Mouse (Mus musculus) macrophage (primary cell): Measurements from ENCODE around the gene Hand1. TPM values are rescaled to one million over a fixed set of nuclear protein-coding genes. Genes with fewer than 3 reads are reported as not detected.

Source experiments
- H3K27ac ChIP-seq: fragments of 350-480 bp; formaldehyde crosslinking; 2 replicates; pipeline ENCODE4 v1.9.0; 2021
- H3K36me3 ChIP-seq: fragments of 350-480 bp; formaldehyde crosslinking; 2 replicates; pipeline ENCODE4 v1.9.0; 2021; ENCODE audit errors: inconsistent target
- H3K4me3 ChIP-seq: fragments of 350-480 bp; formaldehyde crosslinking; 2 replicates; pipeline ENCODE4 v1.9.0; 2021; ENCODE audit errors: inconsistent target
- H3K79me2 ChIP-seq: fragments of 350-480 bp; formaldehyde crosslinking; 2 replicates; pipeline ENCODE4 v1.9.0; 2021; ENCODE audit errors: inconsistent target
- whole genome bisulfite sequencing: methylation state at CpG from one replicate; pipeline ENCODE4 v1.1.7; 2026; ENCODE audit warnings: inconsistent platforms; ENCODE audit not compliant: missing documents; 5-methylcytosine and 5-hydroxymethylcytosine counted together
- polyA plus RNA-seq: library from polyadenylated mRNA; stranded (reverse); fragments of 250-400 nt; gene quantifications from 3 replicates; pipeline ENCODE4 v1.2.4, GENCODE M21; 2018; ENCODE audit warnings: inconsistent platforms

Hand1 gene
- polyA plus RNA-seq, 1 experiment from 2014 or later, result not detected

DNA sequence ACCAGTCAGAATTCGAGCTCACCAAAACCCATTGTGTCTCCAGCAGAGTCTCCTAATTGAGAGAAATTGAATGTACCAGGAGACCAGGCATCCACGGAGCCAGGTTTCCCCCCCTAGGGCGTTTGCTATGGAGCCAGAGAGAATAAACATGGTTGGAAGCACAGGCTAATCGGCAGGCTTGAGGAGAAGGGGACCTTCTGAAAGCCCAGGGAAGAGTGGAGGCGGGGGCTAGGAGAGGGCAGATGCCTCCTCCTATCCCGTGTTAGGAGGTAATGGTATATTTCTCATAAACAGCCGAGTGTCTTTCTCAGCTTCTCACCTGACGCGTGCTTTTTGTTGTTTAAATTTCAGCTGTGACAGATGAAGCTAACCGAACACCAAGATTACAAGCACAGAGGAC lies 8.4 kb upstream of the Hand1 start:
- no peaks in the 10 kb centered on the region for H3K36me3 ChIP-seq
- 39% methylated on average over 10 of the region's 10 CpGs for WGBS
- H3K27ac ChIP-seq, result no peak overlapping the region
- H3K79me2 ChIP-seq, result no peaks in the 10 kb centered on the region
- H3K4me3 ChIP-seq, result no peak overlapping the region

DNA sequence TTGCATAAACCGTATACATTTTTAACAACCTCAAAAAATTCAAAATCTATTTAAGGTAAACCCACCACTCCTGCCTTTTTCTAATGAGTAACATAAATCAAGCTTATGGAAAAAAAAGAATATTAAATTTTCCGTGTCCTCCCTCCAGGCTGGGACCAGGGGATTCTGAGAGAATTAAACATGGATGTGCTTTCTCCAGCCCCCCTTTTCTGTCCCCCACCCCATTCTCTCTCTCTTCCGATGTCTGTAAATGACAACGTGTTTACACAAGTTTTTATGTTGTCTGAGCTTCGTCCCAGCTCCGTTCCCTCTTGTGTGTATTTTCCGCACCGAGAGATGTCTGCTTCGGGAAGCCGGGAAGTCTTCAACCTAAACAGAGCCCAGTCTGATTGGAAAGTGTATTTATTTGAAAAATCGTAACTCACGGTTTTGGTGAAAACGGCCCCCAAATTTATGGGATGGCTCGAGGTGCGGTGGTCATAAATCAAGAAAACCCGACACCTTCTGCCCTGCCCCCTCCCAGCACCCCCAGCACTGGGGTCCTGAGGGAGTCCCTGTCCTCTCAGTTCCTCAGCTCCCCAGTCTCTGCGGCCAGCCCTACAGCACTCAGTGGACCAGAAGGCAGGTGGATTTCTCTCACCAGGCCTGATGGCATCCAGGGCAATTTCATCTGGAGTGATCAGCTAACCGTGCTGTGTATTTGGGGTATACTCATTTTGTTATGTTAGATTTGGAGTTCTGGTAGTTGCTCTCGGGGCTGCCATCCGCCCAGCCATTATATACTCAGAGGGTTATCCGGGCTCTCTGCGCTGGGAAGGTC lies 5.5 kb upstream of the Hand1 start:
- Histone ChIP-seq H3K36me3 (no peaks in the 10 kb centered on the region), H3K79me2 (no peaks in the 10 kb centered on the region), H3K27ac (no peak overlapping the region), H3K4me3 (no peak overlapping the region)
- 27% methylated on average over 22 of the region's 22 CpGs for WGBS

DNA sequence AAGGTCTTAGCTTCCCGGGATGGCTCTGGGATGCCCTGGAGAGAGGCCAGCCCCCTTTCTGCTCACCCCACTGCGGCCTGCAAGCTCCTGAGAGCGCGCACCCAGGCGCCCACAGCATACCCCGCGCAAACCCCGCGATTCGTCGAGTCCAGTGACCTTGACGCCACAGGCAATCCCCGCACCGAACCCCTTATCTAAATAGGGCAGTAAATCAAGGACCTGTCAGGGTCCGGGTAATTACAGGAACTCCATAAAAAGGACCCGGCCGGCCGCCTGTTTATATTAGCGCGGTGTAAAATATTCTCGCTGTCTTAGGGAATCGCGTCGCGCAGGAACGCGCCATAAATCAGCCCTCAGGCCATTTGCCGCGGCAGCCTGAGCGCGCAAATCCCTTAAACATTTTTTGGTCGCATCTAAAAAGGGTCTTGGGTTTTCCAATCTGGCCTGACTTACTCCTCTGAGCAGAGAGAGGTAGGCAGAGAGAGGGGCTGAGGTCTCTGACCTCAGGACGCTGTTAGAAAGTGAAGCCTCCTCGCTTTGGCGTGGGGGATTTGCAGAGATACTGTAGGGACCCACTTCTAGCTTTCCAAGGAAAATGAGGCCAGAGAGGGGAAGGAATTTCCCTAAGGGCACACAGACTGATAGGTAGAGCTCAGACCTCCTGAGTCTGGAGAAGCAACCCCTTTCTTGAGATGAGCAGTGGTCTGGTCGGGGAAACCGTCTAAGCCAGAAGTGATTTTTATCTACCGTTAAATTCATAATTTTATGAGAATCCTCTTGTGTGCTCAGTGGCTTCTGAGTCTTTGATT lies 4.5 kb upstream of the Hand1 start:
- 5% methylated on average over 38 of the region's 38 CpGs for WGBS
- Histone ChIP-seq H3K27ac (no peak overlapping the region), H3K4me3 (no peak overlapping the region), H3K79me2 (no peaks in the 10 kb centered on the region), H3K36me3 (no peaks in the 10 kb centered on the region)

DNA sequence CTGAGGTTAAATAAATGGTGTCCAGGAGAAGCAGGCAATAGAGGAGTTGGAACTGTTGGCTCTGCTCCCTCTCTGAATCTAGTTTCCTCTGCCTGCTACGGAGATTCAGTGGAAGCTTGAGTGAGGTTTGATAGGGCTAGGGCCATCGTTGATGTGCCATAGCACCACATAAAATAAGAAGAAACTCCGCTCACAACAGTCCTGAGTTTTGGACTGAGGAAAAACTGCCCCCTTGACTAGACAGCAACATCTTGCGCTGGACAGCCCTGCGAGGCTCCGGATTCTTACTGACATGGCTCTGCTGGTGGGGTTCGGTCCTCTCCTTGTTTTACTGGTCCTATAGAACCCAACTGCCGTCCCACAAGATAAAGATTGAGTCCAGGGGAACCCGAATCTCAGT lies 3.8 kb upstream of the Hand1 start:
- Histone ChIP-seq H3K27ac (no peak overlapping the region), H3K36me3 (no peaks in the 10 kb centered on the region), H3K4me3 (no peak overlapping the region), H3K79me2 (no peaks in the 10 kb centered on the region)
- 31% methylated on average over 9 of the region's 9 CpGs for whole genome bisulfite sequencing

DNA sequence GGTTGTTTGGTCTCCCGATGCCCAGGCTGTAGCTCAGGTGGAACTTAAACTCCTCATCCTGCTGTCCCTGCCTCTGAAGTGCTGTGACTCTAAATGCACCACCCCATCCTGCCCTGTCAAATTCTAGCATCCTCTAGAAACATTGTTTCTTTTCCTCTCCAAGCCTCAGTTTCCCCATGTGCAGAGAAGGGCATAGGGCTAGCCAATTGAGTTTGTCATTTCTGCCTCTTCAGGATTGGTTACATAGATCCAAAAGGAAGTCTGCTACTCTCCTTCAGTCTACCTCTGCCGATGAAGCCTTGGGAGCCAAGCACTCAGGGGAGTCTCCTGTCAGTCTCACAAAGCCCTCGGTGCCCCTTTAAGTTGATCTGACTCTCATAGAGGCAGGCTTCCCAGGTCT lies 3.3 kb upstream of the Hand1 start:
- 32% methylated on average over 3 of the region's 3 CpGs for WGBS
- H3K4me3 ChIP-seq, result no peak overlapping the region
- no peaks in the 10 kb centered on the region for H3K79me2 ChIP-seq
- H3K36me3 ChIP-seq, result no peaks in the 10 kb centered on the region
- H3K27ac ChIP-seq, result no peak overlapping the region

DNA sequence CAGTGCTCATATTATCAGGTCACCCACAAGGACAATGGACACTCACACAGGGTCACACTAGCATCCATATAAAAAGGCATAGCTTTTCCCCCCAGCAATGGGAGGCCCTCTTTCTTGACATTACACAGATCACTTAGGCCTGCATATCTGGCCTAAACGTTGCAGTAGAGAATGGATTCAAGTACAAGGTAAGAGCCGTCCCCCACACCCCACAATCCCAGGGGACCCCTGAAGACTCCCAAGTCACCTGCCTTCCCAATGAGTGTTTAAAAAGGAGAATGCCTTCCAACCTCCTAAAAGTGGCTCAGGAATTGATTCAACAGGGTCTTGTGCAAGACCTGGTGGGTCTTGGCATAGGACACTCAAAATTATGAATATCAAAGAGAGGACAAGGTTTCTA lies 2.7 kb upstream of the Hand1 start:
- WGBS, result 66% methylated on average over 2 of the region's 2 CpGs
- H3K36me3 ChIP-seq, result no peaks in the 10 kb centered on the region

DNA sequence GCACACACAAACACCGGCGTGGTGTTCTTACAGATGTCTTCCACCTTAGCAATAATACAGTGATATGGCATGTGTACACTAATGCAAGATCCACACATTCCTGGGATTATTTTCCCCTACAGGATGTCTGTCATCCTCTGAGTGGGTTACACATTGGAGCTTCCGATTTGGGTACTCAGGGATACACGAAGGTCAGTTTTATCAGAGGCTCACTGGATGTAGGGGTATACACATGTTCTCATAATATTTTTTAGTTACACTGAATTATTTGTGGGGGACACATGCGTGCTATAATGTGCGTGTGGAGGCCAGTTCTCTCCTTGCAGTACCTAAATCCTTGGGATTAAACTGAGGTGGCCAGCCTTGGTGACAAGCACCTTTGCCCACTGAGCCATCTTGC lies 1.4 kb upstream of the Hand1 start:
- 21% methylated on average over 6 of the region's 6 CpGs for WGBS
- H3K79me2 ChIP-seq, result no peaks in the 10 kb centered on the region
- no peak overlapping the region for H3K4me3 ChIP-seq
- H3K36me3 ChIP-seq, result no peaks in the 10 kb centered on the region
- H3K27ac ChIP-seq, result no peak overlapping the region

More for the DNA sequence above, 2.7 kb upstream of the Hand1 start:
- Histone ChIP-seq H3K4me3 (no peak overlapping the region), H3K79me2 (no peaks in the 10 kb centered on the region), H3K27ac (no peak overlapping the region)

DNA sequence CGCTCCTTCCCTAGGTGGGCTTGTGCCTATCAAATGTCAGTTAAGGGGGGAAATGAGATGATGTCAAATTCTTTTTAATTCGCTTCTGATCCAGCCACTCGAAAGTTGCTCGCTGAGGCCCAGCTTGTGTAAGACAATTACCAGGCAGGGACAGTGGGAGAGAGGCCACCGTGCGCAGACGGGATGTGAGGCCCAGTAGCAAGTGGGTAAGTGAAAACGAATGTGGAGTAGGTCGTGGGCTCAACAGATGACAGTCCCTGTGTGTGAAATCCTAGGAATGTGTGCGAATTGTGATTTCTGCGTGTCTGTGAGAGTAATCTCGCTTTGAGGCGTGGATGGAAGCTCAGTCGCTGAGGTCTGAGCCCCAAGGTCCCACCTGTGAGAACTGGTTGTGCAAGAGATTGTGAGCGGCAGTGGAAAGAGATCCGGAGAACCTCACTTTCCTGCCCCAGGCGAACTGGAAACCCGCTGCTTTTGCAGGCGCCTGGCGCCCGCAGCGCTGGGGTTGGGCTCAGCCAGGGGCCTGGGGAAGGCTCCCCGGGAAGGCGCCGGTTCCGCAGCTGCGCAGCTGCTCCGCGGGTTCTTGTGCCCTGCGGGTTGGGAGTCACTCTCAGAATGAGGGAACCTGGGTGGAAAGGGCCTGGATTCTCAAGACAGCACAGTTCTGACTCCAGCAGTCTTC lies 819 bp upstream of the Hand1 start:
- no peak overlapping the region for H3K4me3 ChIP-seq
- no peak overlapping the region for H3K27ac ChIP-seq
- H3K36me3 ChIP-seq, result no peaks in the 10 kb centered on the region
- no peaks in the 10 kb centered on the region for H3K79me2 ChIP-seq
- WGBS, result 11% methylated on average over 30 of the region's 30 CpGs

DNA sequence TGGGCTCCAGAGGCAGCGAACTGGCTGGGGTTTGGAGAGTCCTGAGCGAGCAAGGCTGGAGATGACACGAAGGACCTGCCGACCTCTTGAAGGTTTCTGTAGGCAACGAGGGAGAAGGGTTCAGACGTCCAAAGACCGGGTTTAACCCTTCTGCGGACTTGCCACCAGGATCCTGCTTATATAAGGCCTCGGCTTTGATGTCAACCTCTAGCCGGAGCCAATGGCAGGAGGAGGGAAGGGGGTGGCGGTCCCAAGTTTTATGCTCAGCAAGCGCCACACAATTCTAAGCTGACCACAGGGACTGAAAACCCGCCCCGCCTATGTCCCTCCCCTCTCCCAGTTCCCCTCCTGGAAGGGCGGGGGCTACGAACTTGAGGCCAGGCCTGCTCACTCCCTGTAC lies 757 bp downstream of the Hand1 start:
- Histone ChIP-seq H3K36me3 (no peaks in the 10 kb centered on the region), H3K4me3 (no peak overlapping the region), H3K27ac (no peak overlapping the region), H3K79me2 (no peaks in the 10 kb centered on the region)
- 36% methylated on average over 16 of the region's 16 CpGs for WGBS

DNA sequence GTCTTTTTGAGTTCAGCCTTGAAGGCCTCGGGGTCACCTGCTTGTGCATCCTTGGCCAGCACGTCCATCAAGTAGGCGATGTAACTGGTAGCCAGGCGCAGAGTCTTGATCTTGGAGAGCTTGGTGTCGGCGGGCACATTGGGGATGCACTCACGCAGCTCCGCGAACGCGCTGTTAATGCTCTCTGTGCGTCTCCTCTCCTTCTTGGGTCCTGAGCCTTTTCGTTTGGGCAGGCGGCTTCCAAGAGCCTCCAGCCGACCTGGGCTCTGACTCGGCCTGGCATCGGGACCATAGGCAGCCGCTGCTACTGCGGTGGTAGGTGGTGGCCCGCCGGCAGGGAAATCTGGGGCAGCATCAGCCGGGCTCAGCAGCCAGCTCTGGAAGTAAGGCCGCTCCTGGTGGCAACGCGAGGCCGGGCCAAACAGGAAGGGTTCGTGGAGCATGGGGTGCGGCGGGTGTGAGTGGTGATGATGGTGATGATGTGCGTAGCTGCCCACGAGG lies 1.3 kb downstream of the Hand1 start:
- WGBS, result 29% methylated on average over 31 of the region's 31 CpGs
- no peaks in the 10 kb centered on the region for H3K79me2 ChIP-seq
- no peak overlapping the region for H3K27ac ChIP-seq
- H3K4me3 ChIP-seq, result no peak overlapping the region
- H3K36me3 ChIP-seq, result no peaks in the 10 kb centered on the region

DNA sequence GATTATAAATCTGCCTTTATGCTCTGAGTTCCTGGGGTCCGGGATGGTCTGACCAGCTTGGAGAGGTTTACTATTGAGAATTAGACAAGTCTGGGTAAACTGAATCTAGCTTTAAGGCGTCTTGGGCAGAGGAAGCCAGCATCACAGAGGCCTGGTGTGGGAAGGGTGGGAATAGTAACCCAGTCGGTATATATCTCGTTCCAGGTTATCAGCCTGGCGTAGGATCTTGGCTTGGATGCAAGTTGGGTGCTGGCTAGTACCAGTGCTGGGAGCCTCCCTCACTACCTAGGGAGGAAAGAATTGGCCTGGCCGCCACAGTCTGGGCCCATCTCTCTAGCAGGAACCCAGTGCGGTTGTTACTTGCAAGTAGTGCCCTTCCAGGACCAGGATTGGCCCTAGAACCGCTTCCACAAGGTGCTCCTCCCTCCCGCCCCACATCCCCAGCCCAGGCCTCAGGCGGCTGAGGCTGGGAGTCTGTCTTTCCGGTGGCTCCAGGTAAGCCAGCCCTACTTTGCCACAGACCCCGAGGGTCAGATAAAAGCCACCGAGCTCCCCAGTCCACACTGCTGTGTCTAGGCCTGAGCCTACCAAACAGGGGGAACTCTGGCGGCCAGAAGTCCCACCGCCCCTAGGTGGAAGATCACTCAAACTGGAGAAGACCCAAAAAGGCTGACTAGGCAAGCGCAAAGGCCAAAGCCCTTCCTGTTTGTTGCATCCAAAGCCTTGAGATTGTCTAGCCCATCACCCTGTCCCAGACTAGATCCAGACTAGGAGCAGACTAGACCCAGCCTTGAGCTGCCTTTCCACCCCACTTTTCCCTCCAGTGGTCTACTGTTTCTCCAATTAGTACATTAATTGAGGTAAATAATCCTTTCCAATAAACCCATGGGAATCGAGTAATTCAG lies 2.5 kb downstream of the Hand1 start:
- Histone ChIP-seq H3K4me3 (no peak overlapping the region), H3K27ac (no peak overlapping the region), H3K79me2 (no peaks in the 10 kb centered on the region), H3K36me3 (no peaks in the 10 kb centered on the region)
- 82% methylated on average over 17 of the region's 17 CpGs for WGBS

DNA sequence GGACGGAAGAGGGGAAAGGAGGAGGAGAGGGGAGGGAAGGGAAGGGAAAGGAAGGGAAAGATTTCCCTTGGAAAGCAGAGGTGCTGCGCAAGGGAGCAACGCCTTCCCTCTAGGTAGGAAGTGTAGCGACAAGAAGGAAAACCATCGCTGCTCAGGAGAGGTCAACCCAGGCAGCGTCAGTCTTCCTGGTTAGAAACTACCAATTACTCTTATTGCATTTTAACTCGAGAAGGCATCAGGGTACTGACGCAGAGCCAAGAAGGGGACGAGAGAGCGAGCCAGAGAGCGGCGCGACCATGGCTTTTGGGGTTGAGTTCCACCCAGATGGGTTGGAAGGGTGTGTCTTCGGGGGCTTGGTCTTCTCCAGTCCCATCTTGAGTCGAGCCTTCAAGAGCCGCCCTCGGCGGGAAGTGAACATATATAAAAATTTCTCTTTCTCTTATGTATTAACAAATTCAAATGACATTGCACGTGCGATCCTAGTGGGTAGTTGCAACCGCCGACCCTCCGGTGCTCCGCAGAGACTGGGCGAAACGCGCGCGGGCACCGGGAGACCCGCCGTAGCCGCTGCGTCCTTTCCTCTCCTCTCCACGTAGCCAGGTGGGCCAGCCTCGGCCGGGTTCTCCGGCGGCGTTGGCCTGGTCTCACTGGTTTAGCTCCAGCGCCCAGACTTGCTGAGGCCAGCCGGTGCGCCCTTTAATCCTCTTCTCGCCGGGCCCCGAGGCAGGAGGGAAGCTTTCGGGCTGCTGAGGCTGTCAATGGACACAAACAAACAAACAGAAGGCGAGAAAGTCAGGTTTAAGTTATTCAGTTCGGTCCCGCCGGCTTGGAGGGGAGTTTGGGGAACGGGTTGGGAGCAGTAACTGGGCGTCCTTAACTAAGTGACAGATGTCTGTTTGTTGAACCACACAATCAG lies 3.4 kb downstream of the Hand1 start:
- Histone ChIP-seq H3K79me2 (no peaks in the 10 kb centered on the region), H3K4me3 (no peak overlapping the region), H3K27ac (no peak overlapping the region), H3K36me3 (no peaks in the 10 kb centered on the region)
- WGBS, result 20% methylated on average over 47 of the region's 53 CpGs

DNA sequence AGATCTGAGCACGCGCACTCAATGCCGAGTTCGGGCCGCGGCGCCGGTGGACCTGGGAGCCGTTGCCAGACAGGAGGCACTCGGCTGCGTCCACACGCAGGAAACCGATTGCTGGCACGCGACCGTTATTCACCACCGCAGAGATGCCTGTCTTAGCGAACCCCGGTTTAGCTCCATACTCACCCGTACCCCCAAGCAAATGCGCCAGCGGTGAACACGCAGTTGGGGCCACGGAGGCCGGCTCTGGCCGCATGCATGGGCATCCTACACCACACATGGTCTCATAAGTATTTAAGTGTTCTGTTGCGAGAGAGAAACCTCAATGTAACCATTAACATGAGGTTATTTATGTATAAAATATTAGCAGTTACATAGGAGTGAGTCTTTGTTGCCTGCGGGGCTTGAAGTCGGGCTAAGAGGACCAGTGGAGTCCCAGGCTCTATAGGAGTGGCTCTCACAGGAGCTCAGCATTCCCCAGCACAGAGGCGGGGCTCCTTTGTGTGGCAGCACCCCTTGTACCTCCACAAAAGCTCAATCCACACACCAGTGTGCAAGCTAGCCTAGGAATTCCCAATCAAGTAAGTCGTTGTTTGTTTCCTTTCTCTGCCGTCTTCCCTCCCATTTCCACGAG lies 4.6 kb downstream of the Hand1 start:
- Histone ChIP-seq H3K79me2 (no peaks in the 10 kb centered on the region), H3K27ac (no peak overlapping the region), H3K4me3 (no peak overlapping the region), H3K36me3 (no peaks in the 10 kb centered on the region)
- 2% methylated on average over 27 of the region's 33 CpGs for WGBS
